Mouse (Mus musculus) heart, adult 2 months (tissue): ENCODE data around the gene Szrd1. TPM values are rescaled to one million over a fixed set of nuclear protein-coding genes. Genes with fewer than 3 reads are reported as not detected.

ENCODE experiments used
- DNase-seq, 2 experiments: peaks; one replicate each; pipeline ENCODE4 v3.0.0; 2021
- H3K27ac ChIP-seq: fragments of 200-600 bp; 2 replicates; pipeline ENCODE4 v1.8.1; 2022
- H3K27me3 ChIP-seq: fragments of 200-500 bp; 2 replicates; pipeline ENCODE4 v1.6.1; 2012; ENCODE audit warnings: mild to moderate bottlenecking, low read length, inconsistent platforms, mixed read lengths; ENCODE audit not compliant: control insufficient read depth, insufficient read depth
- H3K36me3 ChIP-seq: fragments of 200-500 bp; 2 replicates; pipeline ENCODE4 v1.6.1; 2012; ENCODE audit warnings: low read length, inconsistent platforms; ENCODE audit not compliant: control insufficient read depth, insufficient read depth
- H3K4me1 ChIP-seq: fragments of 200-500 bp; 2 replicates; pipeline ENCODE4 v1.6.1; 2011; ENCODE audit warnings: low read length; ENCODE audit not compliant: control insufficient read depth, insufficient read depth
- H3K4me3 ChIP-seq: fragments of 200-600 bp; 2 replicates; pipeline ENCODE4 v1.8.1; 2022
- H3K79me2 ChIP-seq: fragments of 200-500 bp; replicated peaks from 2 replicates; pipeline ENCODE4 v1.6.1; 2012; ENCODE audit warnings: mild to moderate bottlenecking, inconsistent platforms, low read length, moderate library complexity, mixed read lengths; ENCODE audit not compliant: control insufficient read depth, insufficient read depth
- H3K9ac ChIP-seq: fragments of 200-500 bp; 2 replicates; pipeline ENCODE4 v1.6.1; 2012; ENCODE audit warnings: low read depth, mild to moderate bottlenecking, control low read depth, inconsistent platforms, low read length, mixed read lengths
- CTCF ChIP-seq: fragments of 200-600 bp; IDR thresholded peaks from 2 replicates; pipeline ENCODE4 v1.8.1; 2022; ENCODE audit warnings: antibody characterized with exemption, mild to moderate bottlenecking, moderate library complexity
- EP300 ChIP-seq: fragments of 200-500 bp; IDR thresholded peaks from 2 replicates; pipeline ENCODE4 v1.6.1; 2011; ENCODE audit warnings: low read depth, low read length, control low read depth; ENCODE audit not compliant: insufficient read depth
- POLR2A ChIP-seq: fragments of 200-500 bp; IDR thresholded peaks from 2 replicates; pipeline ENCODE4 v1.6.1; 2011; ENCODE audit warnings: mild to moderate bottlenecking, low read depth, low read length, control low read depth; ENCODE audit not compliant: insufficient read depth
- WGBS: fragments of 180-500 bp; shearing (Covaris S2); methylation state at CpG from one replicate; pipeline ENCODE4 v1.1.7; 2018; 5-methylcytosine and 5-hydroxymethylcytosine counted together
- intact Hi-C: fragments of 180-260 bp; cut with DNase I; formaldehyde crosslinking; loops from one replicate; pipeline ENCODE4 v1.15.1; 2025
- polyA plus RNA-seq: library from polyadenylated mRNA; depleted of rRNA; stranded (reverse); fragments of >200 nt; gene quantifications from 2 replicates; pipeline ENCODE4 v1.2.3, GENCODE M21; 2012
- total RNA-seq, 2 experiments: library from RNA; stranded (reverse); gene quantifications; 2 replicates each; pipeline ENCODE4 v1.2.3; 2021

The Szrd1 gene
- total and polyA plus RNA-seq, 3 experiments, result 32.1 to 106 (median 90.0) TPM

DNA sequence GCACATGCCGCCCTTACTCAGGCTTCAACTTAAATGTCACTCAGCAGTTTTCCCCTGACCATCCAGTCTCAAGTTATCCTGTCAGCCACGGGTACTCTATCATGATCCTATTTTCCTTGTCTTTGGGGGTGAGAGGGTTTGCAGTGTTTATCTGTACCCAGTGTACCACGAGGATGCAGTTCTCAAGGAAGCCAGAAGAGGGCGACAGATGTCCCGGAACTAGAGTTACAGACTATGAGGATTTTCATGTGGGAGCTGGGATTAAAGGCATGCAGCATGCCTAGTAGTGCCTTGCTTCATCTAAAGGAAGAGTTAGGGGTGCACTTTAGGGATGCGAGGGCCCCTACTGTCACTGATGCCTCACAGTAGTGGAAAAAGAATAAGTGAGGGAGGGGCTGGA is 37.7 kb downstream of the Szrd1 start:
- H3K4me3 ChIP-seq, result no peak overlapping the region
- no peak overlapping the region for H3K9ac ChIP-seq
- H3K27ac ChIP-seq, result no peak overlapping the region
- no peaks in the 10 kb centered on the region for H3K4me1 ChIP-seq
- no peaks in the 10 kb centered on the region for H3K36me3 ChIP-seq
- WGBS, result 63% methylated on average over 6 of the region's 6 CpGs
- no peaks in the 10 kb centered on the region for H3K79me2 ChIP-seq
- H3K27me3 ChIP-seq, result no peaks in the 10 kb centered on the region
- intact Hi-C loops, result no loop called here
- no peak for DNase-seq
- TF ChIP-seq EP300, result no peak
- no peak for TF ChIP-seq POLR2A
- peak; percentile 58 for TF ChIP-seq CTCF

DNA sequence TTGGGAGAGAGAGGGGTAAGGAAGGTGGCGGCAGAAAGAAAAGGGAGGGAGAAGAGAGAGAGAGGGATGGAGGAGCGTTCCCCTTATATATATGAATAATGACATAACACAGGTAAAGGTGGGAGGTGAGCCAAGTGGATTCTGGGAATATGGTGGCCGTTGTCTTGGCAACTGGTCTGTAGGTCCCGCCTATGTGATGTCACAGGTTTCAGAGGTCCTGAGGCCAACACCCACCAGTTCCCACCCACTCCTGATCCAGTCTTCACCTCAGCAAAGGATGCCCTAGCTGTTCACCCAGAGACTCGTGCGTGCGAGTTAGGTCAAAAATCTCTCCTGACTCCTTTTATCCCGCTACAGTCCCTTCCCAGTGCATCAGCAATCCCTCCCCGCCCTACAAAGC is 38.3 kb downstream of the Szrd1 start:
- intact Hi-C loops, result no loop called here
- no peak overlapping the region for H3K27ac ChIP-seq
- no peak for TF ChIP-seq EP300
- no peak for TF ChIP-seq POLR2A
- no peak for TF ChIP-seq CTCF

DNA sequence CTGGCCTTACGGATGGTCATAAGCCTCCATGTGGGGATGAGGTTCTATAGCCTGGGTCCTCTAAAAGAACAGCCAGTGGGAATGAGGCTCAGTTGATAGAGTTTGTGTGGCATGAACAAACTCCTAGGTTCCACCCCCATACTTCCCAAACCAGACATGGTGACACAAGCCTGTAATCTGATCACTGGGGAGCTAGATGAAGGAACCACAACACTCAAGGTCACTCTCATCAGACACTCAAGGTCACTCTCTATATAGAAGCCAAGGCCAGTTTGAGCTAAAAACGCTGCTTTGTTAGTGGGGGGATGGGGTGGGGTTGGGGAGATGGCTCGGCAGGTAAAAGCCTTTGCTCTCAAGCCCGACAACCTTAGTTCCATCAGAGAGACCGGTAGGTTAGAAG is 39.6 kb downstream of the Szrd1 start:
- Histone ChIP-seq H3K79me2 (no peaks in the 10 kb centered on the region), H3K36me3 (no peaks in the 10 kb centered on the region), H3K9ac (no peak overlapping the region), H3K27me3 (no peaks in the 10 kb centered on the region), H3K27ac (no peak overlapping the region), H3K4me1 (no peaks in the 10 kb centered on the region), H3K4me3 (no peak overlapping the region)
- TF ChIP-seq POLR2A, result no peak
- TF ChIP-seq CTCF, result no peak
- TF ChIP-seq EP300, result no peak
- no peak for DNase-seq
- intact Hi-C loops, result no loop called here
- 75% methylated on average over 5 of the region's 5 CpGs for WGBS

More for the DNA sequence above, 38.3 kb downstream of the Szrd1 start:
- Histone ChIP-seq H3K4me3 (no peak overlapping the region), H3K4me1 (no peaks in the 10 kb centered on the region), H3K9ac (no peak overlapping the region), H3K27me3 (no peaks in the 10 kb centered on the region), H3K36me3 (no peaks in the 10 kb centered on the region), H3K79me2 (no peaks in the 10 kb centered on the region)
- WGBS, result 95% methylated on average over 9 of the region's 9 CpGs
- no peak for DNase-seq

DNA sequence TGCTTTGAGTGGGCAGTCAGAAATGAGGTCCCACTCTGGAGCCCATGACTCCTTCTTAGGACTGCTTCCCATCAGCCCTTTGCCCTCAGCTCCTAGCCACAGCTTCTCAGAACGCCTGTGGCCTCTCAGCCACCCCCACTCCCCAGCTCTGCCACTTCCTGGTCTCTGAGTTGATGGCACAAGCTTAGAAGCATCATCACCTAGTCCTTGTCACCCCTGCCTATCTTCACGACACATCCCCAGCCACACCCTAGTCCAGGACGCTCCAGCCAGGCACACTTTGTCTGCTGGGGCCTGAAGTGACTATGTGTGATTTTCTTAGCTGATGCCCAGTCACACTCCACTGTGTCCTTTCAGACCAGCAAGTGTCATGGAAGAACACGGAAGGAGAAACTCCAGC is 40.6 kb downstream of the Szrd1 start:
- no peak for DNase-seq
- Histone ChIP-seq H3K4me3 (no peak overlapping the region), H3K79me2 (no peaks in the 10 kb centered on the region), H3K9ac (no peak overlapping the region), H3K36me3 (no peaks in the 10 kb centered on the region), H3K27ac (no peak overlapping the region), H3K27me3 (no peaks in the 10 kb centered on the region), H3K4me1 (no peaks in the 10 kb centered on the region)
- intact Hi-C loops, result no loop called here
- WGBS, result 54% methylated on average over 4 of the region's 4 CpGs
- TF ChIP-seq EP300 (no peak), CTCF (no peak), POLR2A (no peak)

DNA sequence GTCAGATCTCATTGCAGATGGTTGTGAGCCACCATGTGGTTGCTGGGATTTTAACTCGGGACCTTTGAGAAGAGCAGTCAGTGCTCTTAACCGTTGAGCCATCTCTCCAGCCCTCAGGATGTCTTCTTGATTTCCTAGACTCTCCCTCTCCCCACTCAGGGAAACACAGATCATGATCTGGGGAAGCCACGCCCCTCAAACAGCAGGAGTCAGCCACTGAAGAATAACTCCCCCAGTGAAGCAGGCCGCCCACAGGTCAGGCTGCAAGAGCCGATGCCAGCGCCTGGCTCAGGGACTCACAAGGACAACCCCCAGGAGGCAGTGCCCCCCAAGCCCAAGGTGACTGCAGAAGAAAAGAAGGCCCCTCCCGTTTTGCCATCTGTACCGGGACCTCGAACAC is 42.9 kb downstream of the Szrd1 start:
- Histone ChIP-seq H3K79me2 (no peaks in the 10 kb centered on the region), H3K27me3 (no peaks in the 10 kb centered on the region), H3K4me1 (no peaks in the 10 kb centered on the region), H3K36me3 (no peaks in the 10 kb centered on the region), H3K4me3 (no peak overlapping the region), H3K9ac (no peak overlapping the region), H3K27ac (no peak overlapping the region)
- no peak for TF ChIP-seq POLR2A
- no peak for TF ChIP-seq CTCF
- TF ChIP-seq EP300, result no peak
- 22% methylated on average over 9 of the region's 9 CpGs for WGBS
- no peak for DNase-seq
- intact Hi-C loops, result no loop called here

DNA sequence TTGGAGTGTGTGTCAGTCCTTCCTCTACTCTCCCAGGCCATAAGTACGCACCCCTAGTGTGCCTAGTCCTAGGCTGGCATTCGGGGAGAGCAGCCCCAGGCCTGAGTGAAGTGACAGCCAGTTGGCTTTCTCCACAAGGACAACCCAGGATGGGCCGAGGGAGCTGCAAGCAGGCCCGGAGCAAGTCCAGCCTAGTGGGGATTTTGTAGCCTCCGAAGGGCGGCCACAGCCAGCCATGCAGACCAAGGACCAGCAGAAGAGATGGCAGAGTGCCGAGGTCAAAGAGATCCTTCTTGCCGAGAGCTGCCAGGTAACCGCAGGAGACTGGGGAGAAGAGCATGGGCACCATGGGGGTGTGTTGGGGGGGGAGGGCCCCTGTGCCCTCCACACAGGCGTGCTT is 44.6 kb downstream of the Szrd1 start:
- intact Hi-C loops, result no loop called here
- Histone ChIP-seq H3K4me1 (no peaks in the 10 kb centered on the region), H3K9ac (no peak overlapping the region), H3K36me3 (no peaks in the 10 kb centered on the region), H3K4me3 (no peak overlapping the region), H3K27me3 (no peaks in the 10 kb centered on the region), H3K79me2 (no peaks in the 10 kb centered on the region), H3K27ac (no peak overlapping the region)
- WGBS, result 72% methylated on average over 10 of the region's 10 CpGs
- TF ChIP-seq CTCF (no peak), POLR2A (no peak), EP300 (no peak)
- DNase-seq, result no peak

DNA sequence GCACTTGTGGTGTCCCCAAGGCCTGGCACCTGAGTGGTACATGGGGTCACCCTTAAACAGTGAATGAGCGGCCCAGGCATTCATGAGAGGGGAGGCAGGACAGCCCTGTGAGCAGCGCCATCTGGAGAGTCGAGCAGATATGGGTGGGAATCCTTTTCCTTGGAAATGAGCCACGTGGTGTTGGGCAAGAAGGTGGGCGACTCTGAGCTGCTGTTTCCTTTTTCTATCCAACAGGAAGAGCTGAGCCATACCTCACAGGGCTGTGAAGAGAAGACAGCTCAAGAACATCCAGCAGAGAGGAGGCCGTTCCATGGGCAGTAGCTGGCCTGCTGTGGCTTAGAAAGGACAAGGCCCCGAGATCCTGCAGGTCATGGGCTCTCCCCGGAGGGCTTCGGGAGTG is 50.9 kb downstream of the Szrd1 start:
- no peaks in the 10 kb centered on the region for H3K36me3 ChIP-seq
- no peaks in the 10 kb centered on the region for H3K4me1 ChIP-seq
- no peak overlapping the region for H3K4me3 ChIP-seq
- TF ChIP-seq EP300, result no peak
- TF ChIP-seq POLR2A, result no peak
- no peaks in the 10 kb centered on the region for H3K27me3 ChIP-seq
- intact Hi-C loops, result no loop called here
- WGBS, result 54% methylated on average over 9 of the region's 9 CpGs
- H3K9ac ChIP-seq, result no peak overlapping the region
- no peaks in the 10 kb centered on the region for H3K79me2 ChIP-seq
- no peak overlapping the region for H3K27ac ChIP-seq
- no peak for DNase-seq
